Mouse (Mus musculus) erythroblast, adult 5-6 weeks (primary cell): ENCODE results near the gene Fkbp1b. TPM values are rescaled to one million over a fixed set of nuclear protein-coding genes. Genes with fewer than 3 reads are reported as not detected.

Source experiments
- total RNA-seq, 2 experiments: library from RNA; stranded (forward) in 1 of 2; stranded (reverse) in 1 of 2; fragments of 150-400 nt in 1 of 2; fragments of 200-764, 138-1000 nt in 1 of 2; gene quantifications; 2 replicates each; pipeline versions ENCODE4 v1.2.3 to v1.2.4; 2015 to 2017; ENCODE audit warnings: low replicate concordance in 2 of 2

Gene Fkbp1b
- total RNA-seq, 2 experiments from 2014 or later = 3.9 TPM; not detected in 1

Other genes with a start within 250 kb of the Fkbp1b start
- 27.1 and 53.5 TPM in 2 replicates for gene Itsn2, start 249.0 kb downstream of the Fkbp1b start, total RNA-seq (2015; ENCODE audit: low replicate concordance)
- gene Itsn2, start 249.0 kb downstream of the Fkbp1b start, total RNA-seq (2017; ENCODE audit: low replicate concordance) = 53.4 and 60.5 TPM in 2 replicates
- not detected in 2 replicates for gene Gm3625, start 248.7 kb downstream of the Fkbp1b start, total RNA-seq (2015; ENCODE audit: low replicate concordance)
- gene Gm3625, start 248.7 kb downstream of the Fkbp1b start, total RNA-seq (2017; ENCODE audit: low replicate concordance) = not detected in 2 replicates
- gene Fam228a, start 103.2 kb downstream of the Fkbp1b start, total RNA-seq (2015; ENCODE audit: low replicate concordance) = not detected in 2 replicates
- 1.7 TPM in 1 of 2 replicates, not detected in the other for gene Fam228a, start 103.2 kb downstream of the Fkbp1b start, total RNA-seq (2017; ENCODE audit: low replicate concordance)
- gene Pfn4, start 72.6 kb downstream of the Fkbp1b start, total RNA-seq (2015; ENCODE audit: low replicate concordance) = not detected in 2 replicates
- gene Pfn4, start 72.6 kb downstream of the Fkbp1b start, total RNA-seq (2017; ENCODE audit: low replicate concordance) = 2.7 TPM in 1 of 2 replicates, not detected in the other
- not detected in 2 replicates for gene Fam228b, start 72.3 kb downstream of the Fkbp1b start, total RNA-seq (2015; ENCODE audit: low replicate concordance)
- not detected in 2 replicates for gene Fam228b, start 72.3 kb downstream of the Fkbp1b start, total RNA-seq (2017; ENCODE audit: low replicate concordance)
- 94.0 and 156 TPM in 2 replicates for gene Sf3b6, start 24.0 kb downstream of the Fkbp1b start, total RNA-seq (2015; ENCODE audit: low replicate concordance)
- gene Sf3b6, start 24.0 kb downstream of the Fkbp1b start, total RNA-seq (2017; ENCODE audit: low replicate concordance) = 52.9 and 65.2 TPM in 2 replicates
- gene Wdcp, start 1.7 kb upstream of the Fkbp1b start, total RNA-seq (2015; ENCODE audit: low replicate concordance) = 0.19 and 1.9 TPM in 2 replicates
- 1.1 and 1.2 TPM in 2 replicates for gene Wdcp, start 1.7 kb upstream of the Fkbp1b start, total RNA-seq (2017; ENCODE audit: low replicate concordance)
- 137 and 176 TPM in 2 replicates for gene Mfsd2b, start 32.8 kb upstream of the Fkbp1b start, total RNA-seq (2015; ENCODE audit: low replicate concordance)
- 199 and 226 TPM in 2 replicates for gene Mfsd2b, start 32.8 kb upstream of the Fkbp1b start, total RNA-seq (2017; ENCODE audit: low replicate concordance)
- gene Ubxn2a, start 66.1 kb upstream of the Fkbp1b start, total RNA-seq (2015; ENCODE audit: low replicate concordance) = 15.9 and 20.9 TPM in 2 replicates
- 30.9 and 40.6 TPM in 2 replicates for gene Ubxn2a, start 66.1 kb upstream of the Fkbp1b start, total RNA-seq (2017; ENCODE audit: low replicate concordance)
- 46.8 and 70.3 TPM in 2 replicates for gene Atad2b, start 75.8 kb upstream of the Fkbp1b start, total RNA-seq (2015; ENCODE audit: low replicate concordance)
- 59.0 and 63.4 TPM in 2 replicates for gene Atad2b, start 75.8 kb upstream of the Fkbp1b start, total RNA-seq (2017; ENCODE audit: low replicate concordance)